Mouse (Mus musculus) heart, embryonic 14.5 days (tissue): ENCODE measurements around the gene Angptl2. TPM values are rescaled to one million over a fixed set of nuclear protein-coding genes. Genes with fewer than 3 reads are reported as not detected.

Experiments used
- ATAC-seq: fragments of 200-750 bp; cut with Nextera tagmentation; 2 replicates; pipeline ENCODE4 v1.8.0; 2017; ENCODE audit warnings: low read depth, moderate TSS enrichment; ENCODE audit not compliant: insufficient number of reproducible peaks, insufficient read depth, low FRiP score
- H3K27ac ChIP-seq, 2 experiments: fragments of 200-500 bp in 1 of 2; fragments of 300-500 bp in 1 of 2; sonication (generic) in 1 of 2; replicated peaks in 1 of 2; 2 replicates each; pipeline ENCODE4 v1.5.1; 2012 to 2014; ENCODE audit warnings: low read depth in 2 of 2, low read length in 2 of 2, control low read depth in 1 of 2, mild to moderate bottlenecking in 1 of 2, mixed read lengths in 1 of 2; ENCODE audit not compliant: control insufficient read depth in 1 of 2, insufficient read depth in 1 of 2
- H3K27me3 ChIP-seq: fragments of 300-500 bp; sonication (generic); 2 replicates; pipeline ENCODE4 v1.6.1; 2014; ENCODE audit warnings: mild to moderate bottlenecking, low read length, control low read depth; ENCODE audit not compliant: control insufficient read depth, insufficient read depth
- H3K36me3 ChIP-seq: fragments of 300-500 bp; sonication (generic); 2 replicates; pipeline ENCODE4 v1.6.1; 2014; ENCODE audit warnings: mild to moderate bottlenecking, control low read depth, low read length, mixed read lengths; ENCODE audit not compliant: control insufficient read depth, insufficient read depth
- H3K4me1 ChIP-seq, 2 experiments: fragments of 200-500 bp in 1 of 2; fragments of 300-500 bp in 1 of 2; sonication (generic) in 1 of 2; 2 replicates each; pipeline ENCODE4 v1.6.1; 2012 to 2014; ENCODE audit warnings: low read length in 2 of 2, control low read depth in 1 of 2, mixed read lengths in 1 of 2; ENCODE audit not compliant: control insufficient read depth in 2 of 2, insufficient read depth in 2 of 2
- H3K4me2 ChIP-seq: fragments of 300-500 bp; sonication (generic); 2 replicates; pipeline ENCODE4 v1.6.1; 2014; ENCODE audit warnings: mild to moderate bottlenecking, low read length
- H3K4me3 ChIP-seq, 2 experiments: fragments of 200-500 bp in 1 of 2; fragments of 300-500 bp in 1 of 2; sonication (generic) in 1 of 2; 2 replicates each; pipeline ENCODE4 v1.5.1; 2012 to 2014; ENCODE audit warnings: low read length in 2 of 2, mild to moderate bottlenecking in 2 of 2, control low read depth in 1 of 2, low read depth in 1 of 2, moderate library complexity in 1 of 2; ENCODE audit not compliant: control insufficient read depth in 1 of 2, insufficient read depth in 1 of 2
- H3K9ac ChIP-seq: fragments of 300-500 bp; sonication (generic); 2 replicates; pipeline ENCODE4 v1.6.1; 2014; ENCODE audit warnings: mild to moderate bottlenecking, low read length
- H3K9me3 ChIP-seq: fragments of 300-500 bp; sonication (generic); 2 replicates; pipeline ENCODE4 v1.6.1; 2016; ENCODE audit warnings: low read length, control low read depth; ENCODE audit not compliant: control insufficient read depth
- WGBS: fragments of 180-500 bp; shearing (Covaris S2); extraction: QIAGEN DNeasy Blood & Tissue Kit; methylation state at CpG from one replicate; pipeline ENCODE4 v1.1.7; 2014; 5-methylcytosine and 5-hydroxymethylcytosine counted together
- polyA plus RNA-seq: library from polyadenylated mRNA; unstranded; fragments of >200 nt; fragmentation: Nextera tagmentation; extraction: Ambion mirVana; gene quantifications from 2 replicates; pipeline ENCODE4 v1.2.1, GENCODE M21; 2014

The Angptl2 gene
- polyA plus RNA-seq, 1 experiment from 2014 or later = 58.2 TPM

- Histone ChIP-seq H3K27me3 (no peaks in the 10 kb centered on the region), H3K4me3 (no peak overlapping the region), H3K4me1 (peaks cover 28 to 72% of the 10 kb centered on the region in 2 experiments), H3K9ac (no peak overlapping the region), H3K27ac (peak overlapping the region; percentile 6 to 64; a peak in 3 of 4 replicates), H3K36me3 (peaks cover 60% of the 10 kb centered on the region), H3K9me3 (no peaks in the 10 kb centered on the region), H3K4me2 (no peak overlapping the region)
- 62% methylated on average over 2 of the region's 2 CpGs for WGBS
- ATAC-seq = no peak
These were observed 15.9 kb downstream of the Angptl2 start for GRCm38 (mm10) chr2:33231788-33232187.

GRCm38 (mm10) chr2:33232782-33233570 lies 17.1 kb downstream of the Angptl2 start:
- H3K4me3 ChIP-seq = no peak overlapping the region
- H3K9me3 ChIP-seq = no peaks in the 10 kb centered on the region
- peak overlapping the region; percentile 22; the same call in 1 of the 2 replicates for H3K9ac ChIP-seq
- H3K4me1 ChIP-seq = peaks cover 28 to 60% of the 10 kb centered on the region in 2 experiments
- WGBS = 68% methylated on average over 6 of the region's 6 CpGs
- no peaks in the 10 kb centered on the region for H3K27me3 ChIP-seq
- ATAC-seq = no peak
- H3K27ac ChIP-seq = peak overlapping the region in 1 of 2 experiments; percentile 64; a peak in 2 of 4 replicates
- peaks cover 69% of the 10 kb centered on the region for H3K36me3 ChIP-seq
- no peak overlapping the region for H3K4me2 ChIP-seq

GRCm38 (mm10) chr2:33233856-33234255 lies 18.0 kb downstream of the Angptl2 start:
- Histone ChIP-seq H3K4me2 (no peak overlapping the region), H3K36me3 (peaks cover 61% of the 10 kb centered on the region), H3K9me3 (no peaks in the 10 kb centered on the region), H3K9ac (no peak overlapping the region), H3K4me1 (peaks cover 24 to 55% of the 10 kb centered on the region in 2 experiments), H3K27ac (no peak overlapping the region), H3K27me3 (no peaks in the 10 kb centered on the region), H3K4me3 (no peak overlapping the region)
- ATAC-seq = no peak
- 70% methylated on average over 5 of the region's 5 CpGs for WGBS

- peaks cover 27 to 60% of the 10 kb centered on the region in 2 experiments for H3K4me1 ChIP-seq
- WGBS = 73% methylated on average over 4 of the region's 4 CpGs
- no peak overlapping the region for H3K4me3 ChIP-seq
- no peaks in the 10 kb centered on the region for H3K9me3 ChIP-seq
- peaks cover 51% of the 10 kb centered on the region for H3K36me3 ChIP-seq
- peak overlapping the region in 1 of 2 experiments; percentile 19; a peak in 1 of 4 replicates for H3K27ac ChIP-seq
- no peak for ATAC-seq
- no peak overlapping the region for H3K9ac ChIP-seq
- no peak overlapping the region for H3K4me2 ChIP-seq
- no peaks in the 10 kb centered on the region for H3K27me3 ChIP-seq
These were observed 19.0 kb downstream of the Angptl2 start for GRCm38 (mm10) chr2:33234848-33235247.

GRCm38 (mm10) chr2:33237581-33237980 lies 21.7 kb downstream of the Angptl2 start:
- H3K27me3 ChIP-seq = no peaks in the 10 kb centered on the region
- no peak overlapping the region for H3K9ac ChIP-seq
- 87% methylated on average over 6 of the region's 6 CpGs for WGBS
- no peak overlapping the region for H3K4me2 ChIP-seq
- no peak overlapping the region for H3K4me3 ChIP-seq
- no peaks in the 10 kb centered on the region for H3K9me3 ChIP-seq
- ATAC-seq = no peak
- no peak overlapping the region for H3K27ac ChIP-seq
- H3K36me3 ChIP-seq = peaks cover 35% of the 10 kb centered on the region
- peaks cover 13 to 38% of the 10 kb centered on the region in 2 experiments for H3K4me1 ChIP-seq

- Histone ChIP-seq H3K9me3 (no peaks in the 10 kb centered on the region), H3K4me3 (no peak overlapping the region), H3K36me3 (peaks cover 54% of the 10 kb centered on the region), H3K27me3 (no peaks in the 10 kb centered on the region), H3K4me2 (no peak overlapping the region), H3K9ac (peak overlapping the region; percentile 21; the same call in 1 of the 2 replicates), H3K27ac (peak overlapping the region; percentile 14 to 47), H3K4me1 (peaks cover 18 to 28% of the 10 kb centered on the region in 2 experiments)
- WGBS = 17% methylated on average over 6 of the region's 6 CpGs
- ATAC-seq = no peak
These were observed 29.0 kb downstream of the Angptl2 start for GRCm38 (mm10) chr2:33244880-33245279.

GRCm38 (mm10) chr2:33245350-33245749 lies 29.5 kb downstream of the Angptl2 start:
- peaks cover 54% of the 10 kb centered on the region for H3K36me3 ChIP-seq
- no peak overlapping the region for H3K4me2 ChIP-seq
- no peak for ATAC-seq
- H3K9me3 ChIP-seq = no peaks in the 10 kb centered on the region
- H3K27me3 ChIP-seq = no peaks in the 10 kb centered on the region
- no peak overlapping the region for H3K4me3 ChIP-seq
- H3K9ac ChIP-seq = no peak overlapping the region; the same call in 1 of the 2 replicates
- H3K27ac ChIP-seq = peak overlapping the region in 1 of 2 experiments; percentile 47; a peak in 2 of 4 replicates
- peaks cover 22 to 30% of the 10 kb centered on the region in 2 experiments for H3K4me1 ChIP-seq
